Mouse (Mus musculus): ENCODE data around the gene Phyh.
"Not testable (repeated sequence)": the region's sequence is repeated elsewhere in the genome, so short reads cannot be mapped to it uniquely, and the experiment has no call there.

The Phyh gene

GRCm38 (mm10) chr2:4917326-4918021 lies 1.3 kb upstream of the Phyh start:
- DNase-seq, result peak; percentile 68 to 73

GRCm38 (mm10) chr2:4921019-4921418 lies 2.2 kb downstream of the Phyh start:
- DNase-seq, result no peak

- DNase-seq, result no peak
Observed at GRCm38 (mm10) chr2:4922476-4923164, 3.8 kb downstream of the Phyh start.

GRCm38 (mm10) chr2:4927391-4927790 lies 8.6 kb downstream of the Phyh start:
- no peak for DNase-seq

- no peak for DNase-seq
Observed at GRCm38 (mm10) chr2:4929230-4929629, 10.4 kb downstream of the Phyh start.

GRCm38 (mm10) chr2:4934516-4934915 lies 15.7 kb downstream of the Phyh start:
- no peak for DNase-seq

- no peak for DNase-seq
Observed at GRCm38 (mm10) chr2:4937931-4938330, 19.1 kb downstream of the Phyh start.

- no peak for DNase-seq
Observed at GRCm38 (mm10) chr2:4940861-4941260, 22.0 kb downstream of the Phyh start.

- DNase-seq, result not testable (repeated sequence)
Observed at GRCm38 (mm10) chr2:4949691-4950090, 30.9 kb downstream of the Phyh start.

- no peak for DNase-seq
Observed at GRCm38 (mm10) chr2:4950986-4951385, 32.2 kb downstream of the Phyh start.

- DNase-seq, result no peak
Observed at GRCm38 (mm10) chr2:4954216-4954760, 35.5 kb downstream of the Phyh start.

GRCm38 (mm10) chr2:4958039-4958438 lies 39.2 kb downstream of the Phyh start:
- DNase-seq, result no peak

- no peak for DNase-seq
Observed at GRCm38 (mm10) chr2:4967806-4968205, 49.0 kb downstream of the Phyh start.

- no peak for DNase-seq
Observed at GRCm38 (mm10) chr2:4969083-4969482, 50.3 kb downstream of the Phyh start.

GRCm38 (mm10) chr2:4975807-4976206 lies 57.0 kb downstream of the Phyh start, which contains the start of gene Ucma:
Gene Ucma (plus strand): TSS chr2:4976122.
- DNase-seq, result no peak

- DNase-seq, result peak; percentile 22 to 49
Observed at GRCm38 (mm10) chr2:4978091-4978490, 59.3 kb downstream of the Phyh start.

- no peak for DNase-seq
Observed at GRCm38 (mm10) chr2:4983987-4984386, 65.2 kb downstream of the Phyh start.

- no peak for DNase-seq
Observed at GRCm38 (mm10) chr2:4985000-4985399, 66.2 kb downstream of the Phyh start.

GRCm38 (mm10) chr2:4986798-4987197 lies 68.0 kb downstream of the Phyh start:
- DNase-seq, result no peak

- no peak for DNase-seq
Observed at GRCm38 (mm10) chr2:4987388-4988180, 68.8 kb downstream of the Phyh start.
